Mouse (Mus musculus) thymus, postnatal 25 days (tissue): ENCODE data around the gene Gm17428.
A peak's percentile ranks its signal among the peaks of the same experiment; 100 is the strongest.
"Not testable (repeated sequence)": the region's sequence is repeated elsewhere in the genome, so short reads cannot be mapped to it uniquely, and the experiment has no call there.

Source experiments
- DNase-seq: peaks from one replicate; pipeline ENCODE4 v3.0.0; 2022

The Gm17428 gene

DNA sequence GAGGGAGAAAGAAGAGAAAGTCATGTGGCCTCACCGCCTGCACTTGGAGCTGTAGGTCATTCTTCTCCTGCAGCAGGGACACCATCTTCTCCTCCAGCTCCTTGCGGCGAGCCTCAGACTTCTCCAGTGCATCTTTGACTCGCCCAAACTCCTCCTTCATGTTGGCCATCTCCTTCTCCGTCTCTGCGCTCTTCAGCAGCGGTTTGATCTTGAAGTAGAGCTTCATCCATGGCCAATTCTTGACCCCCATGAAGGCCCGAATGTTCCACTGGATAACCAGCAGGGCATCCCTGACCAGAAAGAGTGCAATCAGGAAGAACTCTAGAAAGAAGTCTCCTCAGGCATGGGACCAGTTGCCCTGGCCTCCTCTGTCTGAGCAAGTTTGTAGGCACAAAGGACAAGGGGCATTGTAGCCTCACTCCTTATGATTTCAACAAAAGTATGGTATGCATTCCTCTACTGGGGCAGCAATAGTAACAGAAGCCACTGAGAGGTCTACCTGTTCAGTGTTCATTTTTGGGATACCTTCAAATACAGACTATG lies 23.0 kb upstream of the Gm17428 start:
- no peak for DNase-seq

DNA sequence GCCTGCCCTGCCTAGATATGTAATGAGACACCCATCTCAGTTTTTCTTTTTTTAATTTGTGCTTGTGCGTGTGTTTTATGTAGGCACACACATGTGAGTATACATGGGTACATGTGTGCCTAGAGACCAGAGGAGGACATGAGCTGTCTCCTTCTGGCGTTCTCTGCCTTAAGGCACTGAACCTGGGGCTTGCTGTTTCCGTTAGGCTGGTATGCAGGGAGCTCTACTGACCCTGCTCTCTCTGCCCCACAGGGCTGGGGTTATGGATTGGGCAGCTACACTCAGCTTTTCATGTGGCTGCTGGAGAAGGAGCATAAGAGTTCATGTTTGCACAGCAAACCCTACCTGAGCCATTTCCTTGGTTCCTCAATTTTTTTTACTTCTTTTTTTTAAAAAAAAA lies 22.3 kb upstream of the Gm17428 start:
- DNase-seq = no peak

DNA sequence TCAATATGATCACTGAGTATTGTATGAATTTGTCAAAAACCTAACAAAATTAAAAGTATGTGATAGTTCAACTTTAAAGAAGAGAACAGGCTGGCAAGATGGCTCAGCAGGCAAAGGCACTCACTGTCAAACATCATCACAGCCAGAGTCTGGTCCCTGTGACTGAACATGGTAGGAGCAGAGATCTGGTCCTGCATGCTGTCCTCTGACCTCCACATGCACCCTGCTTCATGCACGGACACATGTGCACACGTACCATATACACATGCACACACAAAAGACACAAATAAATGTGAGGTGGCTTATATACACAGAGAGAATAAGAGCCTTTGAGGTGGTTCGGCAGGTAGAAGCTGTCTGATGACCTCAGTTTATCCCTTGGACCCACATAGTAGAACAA lies 21.3 kb upstream of the Gm17428 start:
- no peak for DNase-seq

DNA sequence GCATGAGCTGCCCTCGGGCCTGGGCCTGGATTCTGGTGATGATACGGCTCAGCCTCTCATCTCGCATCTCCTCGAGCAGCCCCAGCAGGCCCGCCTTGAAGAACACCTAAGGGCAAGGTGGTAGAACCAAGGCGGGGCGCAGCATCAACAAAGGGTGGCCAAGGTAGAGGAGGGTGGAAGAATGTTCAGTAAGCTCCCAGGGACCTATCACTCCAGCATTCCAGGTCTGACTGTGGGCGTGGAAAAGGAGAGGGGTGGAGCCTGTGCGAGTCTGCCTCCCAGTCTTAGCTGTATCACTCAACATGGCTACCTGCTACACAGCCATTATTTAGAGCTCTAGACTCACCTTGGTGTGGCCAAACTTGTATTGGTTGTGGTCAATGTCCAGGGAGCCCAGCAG lies 20.2 kb upstream of the Gm17428 start:
- DNase-seq = no peak

DNA sequence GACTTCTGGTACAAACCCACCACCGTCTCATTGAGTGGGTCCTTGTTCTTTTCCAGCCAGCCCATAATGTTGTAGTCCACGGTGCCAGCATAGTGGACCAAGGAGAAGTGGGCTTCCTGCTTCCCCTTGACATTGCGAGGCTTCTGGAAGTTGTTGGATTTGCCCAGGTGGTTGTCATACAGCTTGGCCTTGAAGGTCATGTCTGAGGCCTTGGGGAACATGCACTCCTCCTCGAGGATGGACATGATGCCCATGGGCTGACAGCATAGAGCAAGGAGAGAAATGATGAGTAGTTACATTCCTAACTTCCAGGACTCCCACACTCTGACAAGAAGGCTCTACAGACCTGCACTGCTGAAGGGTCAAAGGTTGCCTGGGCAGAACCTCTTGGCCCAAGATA lies 18.2 kb upstream of the Gm17428 start:
- no peak for DNase-seq

DNA sequence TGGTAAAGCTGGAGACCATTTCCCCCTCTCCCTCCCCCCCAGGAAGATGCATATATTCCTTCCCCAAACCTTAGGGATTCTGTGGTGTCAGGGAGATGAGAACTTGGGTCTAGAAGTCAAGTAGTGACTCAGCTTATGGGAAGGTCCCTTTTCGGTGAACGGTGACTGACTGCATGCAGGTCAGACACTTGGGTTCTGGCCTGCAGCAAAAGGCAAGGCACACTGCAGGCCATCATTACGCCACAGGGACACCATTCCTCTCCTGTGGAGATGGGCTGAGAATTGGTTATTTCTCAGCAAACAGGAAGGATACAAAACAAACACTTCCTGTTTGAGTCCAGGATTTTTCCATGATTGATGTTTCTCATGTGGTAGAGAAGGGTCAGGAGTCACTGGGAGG lies 17.5 kb upstream of the Gm17428 start:
- no peak for DNase-seq

DNA sequence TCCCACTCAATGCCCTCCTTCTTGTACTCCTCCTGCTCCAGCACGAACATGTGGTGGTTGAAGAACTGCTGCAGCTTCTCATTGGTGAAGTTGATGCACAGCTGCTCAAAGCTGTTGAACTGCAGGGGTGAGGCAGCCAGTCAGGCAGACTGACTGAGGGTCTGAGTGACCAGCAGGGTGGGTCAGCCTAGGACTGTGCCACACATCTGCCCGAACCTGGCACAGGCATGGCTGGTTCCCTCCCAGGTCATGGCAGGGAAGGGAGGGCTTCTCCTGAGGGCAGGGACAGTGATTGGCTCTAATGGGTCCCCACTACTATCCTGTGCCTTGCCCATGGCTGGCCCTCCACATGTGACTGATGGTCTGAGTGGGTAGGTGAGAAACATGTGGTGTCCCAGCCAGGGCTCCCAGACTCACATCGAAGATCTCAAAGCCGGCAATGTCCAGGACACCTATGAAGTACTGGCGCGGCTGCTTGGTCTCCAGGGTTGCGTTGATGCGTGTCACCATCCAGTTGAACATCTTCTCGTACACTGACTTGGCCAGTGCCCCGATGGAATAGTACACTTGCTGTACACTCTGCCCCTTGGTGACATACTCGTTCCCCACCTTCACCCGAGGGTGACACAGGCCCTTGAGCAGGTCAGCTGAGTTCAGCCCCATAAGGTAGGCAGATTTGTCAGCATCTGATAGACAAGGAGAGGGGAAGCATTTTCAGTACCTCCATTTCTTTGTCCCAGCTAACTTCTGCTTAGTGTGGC lies 16.7 kb upstream of the Gm17428 start:
- not testable (repeated sequence) for DNase-seq

DNA sequence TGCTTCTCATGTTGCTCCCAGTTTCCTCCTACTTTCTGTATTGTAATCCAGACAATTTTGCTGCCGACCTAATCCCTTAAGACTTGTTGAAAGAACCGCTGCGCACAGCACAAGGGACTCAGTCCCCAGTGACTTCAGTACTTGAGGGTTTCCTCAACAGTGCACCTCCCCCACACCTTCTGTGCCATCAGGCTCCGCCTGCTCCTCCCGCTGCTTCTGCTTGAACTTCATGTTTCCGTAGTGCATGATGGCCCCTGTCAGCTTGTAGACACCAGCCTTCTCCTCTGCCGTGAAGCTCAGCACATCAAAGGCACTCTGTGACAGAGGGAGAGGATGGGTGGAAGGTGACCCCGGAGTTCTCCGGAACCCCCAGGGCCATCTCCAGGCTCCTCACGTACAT lies 16.0 kb upstream of the Gm17428 start:
- peak; percentile 22 for DNase-seq

DNA sequence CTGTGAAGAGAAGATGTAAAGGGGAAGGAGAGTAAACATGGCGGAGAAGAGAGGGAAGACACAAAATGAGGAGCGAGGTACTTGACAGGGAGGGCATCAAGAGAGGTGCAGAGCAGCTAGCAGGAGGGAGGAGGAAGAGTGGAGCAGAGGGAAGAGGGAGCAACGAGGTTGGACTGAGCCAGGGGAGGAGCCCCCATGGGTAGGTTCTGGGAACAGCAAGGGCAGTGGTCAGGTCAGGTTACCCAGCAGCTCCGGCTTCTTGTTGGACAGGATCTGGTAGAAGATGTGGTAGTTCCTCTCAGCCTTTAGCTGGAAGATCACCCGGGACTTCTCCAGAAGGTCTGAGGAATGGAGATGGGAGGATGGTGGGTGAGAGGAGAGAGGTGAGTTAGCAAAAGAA lies 15.2 kb upstream of the Gm17428 start:
- DNase-seq = no peak

DNA sequence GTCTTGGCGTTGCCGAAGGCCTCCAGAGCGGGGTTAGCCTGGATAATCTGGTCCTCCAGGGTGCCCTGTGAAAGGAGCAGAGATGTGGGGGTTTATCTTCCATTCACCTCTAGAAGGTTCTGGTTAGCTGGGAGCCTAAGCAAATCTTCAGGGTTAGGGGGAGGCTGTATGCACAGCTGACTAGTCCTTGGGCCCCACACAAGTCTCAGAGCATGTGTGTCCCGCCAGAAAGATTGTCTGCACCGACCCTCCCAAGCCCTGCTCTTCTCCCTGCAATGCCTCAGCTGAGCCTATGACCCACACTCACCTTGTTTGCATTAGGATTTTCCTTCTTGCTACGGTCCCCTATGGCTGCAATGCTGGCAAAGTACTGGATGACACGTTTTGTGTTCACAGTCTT lies 14.0 kb upstream of the Gm17428 start:
- DNase-seq = no peak

DNA sequence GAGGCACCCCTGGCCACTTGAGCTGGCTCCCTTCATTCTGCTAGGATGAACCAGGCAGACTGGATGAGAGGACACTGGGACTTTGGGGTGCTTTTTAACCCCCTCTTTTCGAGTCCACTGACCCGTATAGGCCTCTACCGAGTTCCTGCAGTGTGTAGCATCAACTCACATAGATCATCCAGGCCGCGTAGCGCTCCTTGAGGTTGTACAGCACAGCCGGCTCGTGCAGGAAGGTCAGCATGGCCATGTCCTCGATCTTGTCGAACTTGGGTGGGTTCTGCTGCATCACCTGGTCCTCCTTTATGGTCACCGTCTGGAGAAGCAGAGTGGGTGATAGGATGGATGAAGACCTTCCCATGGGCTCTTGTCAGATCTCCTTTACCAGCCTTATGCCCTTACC lies 13.0 kb upstream of the Gm17428 start:
- no peak for DNase-seq

DNA sequence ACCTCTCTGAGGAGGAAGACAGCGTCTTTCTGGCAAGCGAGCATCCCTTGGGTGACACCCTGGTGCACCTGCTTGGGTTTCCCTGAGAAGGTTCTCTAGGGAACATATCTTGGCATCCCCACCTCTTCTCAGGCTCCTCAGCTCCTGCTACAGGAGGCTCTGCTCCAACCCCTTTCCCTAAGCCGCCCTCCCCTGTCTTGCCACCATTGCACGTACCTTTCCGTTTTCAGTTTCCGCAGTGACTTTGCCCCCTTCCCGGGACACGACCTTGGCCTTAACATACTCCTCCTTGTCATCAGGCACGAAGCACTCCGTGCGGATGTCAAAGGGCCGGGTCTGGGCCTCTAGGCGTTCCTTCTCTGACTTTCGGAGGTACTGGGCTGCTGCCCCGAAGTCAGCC lies 11.7 kb upstream of the Gm17428 start:
- no peak for DNase-seq

DNA sequence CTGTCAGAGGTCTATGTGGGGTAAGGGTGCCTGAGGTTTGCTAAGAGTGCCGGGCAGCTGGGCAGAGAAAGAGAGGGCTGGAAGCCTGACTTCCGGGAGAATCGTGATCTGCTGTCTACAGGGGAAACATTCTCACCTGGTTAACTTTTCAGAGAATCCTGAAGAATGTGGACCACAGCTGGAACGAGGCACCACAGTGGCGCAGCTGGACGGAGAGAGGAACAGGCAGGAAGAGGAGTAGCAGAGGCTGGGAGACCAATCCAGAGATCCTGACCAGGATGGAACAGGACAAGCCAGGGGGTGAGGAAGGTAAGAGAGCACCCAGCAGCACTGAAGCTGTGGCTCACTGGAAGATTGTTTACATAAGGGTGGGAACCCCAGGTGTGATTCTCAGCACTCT lies 11.1 kb upstream of the Gm17428 start:
- DNase-seq = no peak

DNA sequence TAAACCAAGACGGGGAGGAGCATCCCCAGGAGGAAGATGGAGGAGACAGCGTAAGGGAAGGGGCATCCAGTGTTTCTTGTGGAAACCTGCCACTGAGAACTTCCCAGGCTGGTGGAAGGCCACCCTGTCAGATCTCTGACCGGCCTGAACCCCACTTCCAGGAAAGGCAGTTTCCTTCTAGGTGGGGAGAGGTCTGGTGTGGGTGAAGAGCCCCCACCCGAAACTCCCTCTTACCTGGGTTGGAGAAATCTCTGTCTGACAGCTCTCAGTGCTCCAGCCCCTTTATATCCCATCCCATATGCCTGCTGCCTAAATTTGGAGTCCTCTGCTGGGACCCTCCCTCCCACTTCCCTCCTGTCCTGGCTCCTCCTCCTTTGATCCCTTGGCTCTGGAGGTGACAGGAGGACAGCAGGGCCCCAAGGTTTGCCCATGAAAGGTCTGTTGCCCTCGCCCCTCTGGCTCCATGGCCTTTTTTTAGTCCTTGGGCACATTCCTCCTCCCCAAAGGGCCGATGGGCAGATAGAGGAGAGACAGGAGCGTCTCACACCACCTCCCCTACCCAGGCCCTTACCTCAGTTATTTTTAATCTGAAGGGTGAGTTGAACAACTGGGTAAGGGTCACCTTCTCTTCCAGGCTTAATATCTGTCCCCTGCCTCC lies 10.3 kb upstream of the Gm17428 start, which contains the start of gene Myh6:
TSS of gene Myh6 (minus strand) at position 608 of the 658 bp plus-strand sequence.
- DNase-seq = no peak

DNA sequence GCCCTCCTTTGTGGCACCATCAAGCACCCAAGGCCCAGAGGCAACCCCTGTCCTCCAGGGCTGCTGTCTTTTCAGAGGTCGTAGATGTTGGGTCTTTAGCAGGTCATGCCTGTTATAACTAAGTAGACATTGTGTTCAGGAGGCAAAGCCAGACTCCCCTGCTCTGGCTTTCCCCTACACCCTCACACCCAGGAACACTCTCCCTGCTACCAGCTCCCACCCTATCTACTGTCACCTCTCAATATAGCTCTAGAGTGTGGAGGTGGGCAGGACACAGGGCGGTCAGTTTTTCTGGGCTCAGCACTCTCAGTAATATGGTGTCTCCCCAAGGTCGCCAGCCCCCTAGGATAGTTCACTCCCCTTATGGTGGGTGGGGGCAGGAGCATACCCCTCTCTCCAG lies 8.9 kb upstream of the Gm17428 start:
- no peak for DNase-seq

DNA sequence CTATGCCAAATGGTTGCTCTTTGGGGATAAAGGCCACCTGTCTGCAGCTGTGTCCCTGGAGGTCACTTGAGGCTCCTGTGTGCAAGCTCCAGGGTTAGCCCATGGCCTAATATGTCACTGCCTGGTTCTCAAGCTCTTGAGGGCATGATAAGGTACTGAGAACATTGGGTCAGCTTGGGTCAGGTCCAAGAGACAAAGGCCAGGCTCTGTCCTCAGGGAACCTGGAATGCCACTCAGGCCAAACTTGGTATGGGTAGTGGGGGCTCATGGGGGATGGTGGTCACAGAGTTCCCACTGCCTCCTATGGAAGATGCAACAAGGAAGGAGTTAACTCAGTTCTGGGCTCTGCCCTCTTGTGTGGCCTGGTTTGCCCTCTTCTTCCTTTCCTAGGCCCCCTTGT lies 8.4 kb upstream of the Gm17428 start:
- no peak for DNase-seq

DNA sequence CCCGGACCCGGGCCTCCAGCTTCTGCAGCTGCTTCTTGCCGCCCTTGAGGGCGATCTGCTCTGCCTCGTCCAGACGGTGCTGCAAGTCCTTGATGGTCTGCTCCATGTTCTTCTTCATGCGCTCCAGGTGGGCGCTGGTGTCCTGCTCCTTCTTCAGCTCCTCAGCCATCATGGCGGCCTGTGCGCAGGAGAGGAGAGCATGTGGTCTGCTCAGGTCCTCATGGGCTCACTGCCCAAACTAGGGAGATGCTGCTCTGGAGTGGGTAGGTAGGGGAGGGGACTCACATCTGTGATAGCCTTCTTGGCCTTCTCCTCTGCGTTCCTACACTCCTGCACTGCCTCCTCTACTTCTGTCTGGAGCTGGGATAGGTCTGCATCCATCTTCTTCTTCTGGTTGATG lies 3.9 kb upstream of the Gm17428 start:
- DNase-seq = not testable (repeated sequence)

DNA sequence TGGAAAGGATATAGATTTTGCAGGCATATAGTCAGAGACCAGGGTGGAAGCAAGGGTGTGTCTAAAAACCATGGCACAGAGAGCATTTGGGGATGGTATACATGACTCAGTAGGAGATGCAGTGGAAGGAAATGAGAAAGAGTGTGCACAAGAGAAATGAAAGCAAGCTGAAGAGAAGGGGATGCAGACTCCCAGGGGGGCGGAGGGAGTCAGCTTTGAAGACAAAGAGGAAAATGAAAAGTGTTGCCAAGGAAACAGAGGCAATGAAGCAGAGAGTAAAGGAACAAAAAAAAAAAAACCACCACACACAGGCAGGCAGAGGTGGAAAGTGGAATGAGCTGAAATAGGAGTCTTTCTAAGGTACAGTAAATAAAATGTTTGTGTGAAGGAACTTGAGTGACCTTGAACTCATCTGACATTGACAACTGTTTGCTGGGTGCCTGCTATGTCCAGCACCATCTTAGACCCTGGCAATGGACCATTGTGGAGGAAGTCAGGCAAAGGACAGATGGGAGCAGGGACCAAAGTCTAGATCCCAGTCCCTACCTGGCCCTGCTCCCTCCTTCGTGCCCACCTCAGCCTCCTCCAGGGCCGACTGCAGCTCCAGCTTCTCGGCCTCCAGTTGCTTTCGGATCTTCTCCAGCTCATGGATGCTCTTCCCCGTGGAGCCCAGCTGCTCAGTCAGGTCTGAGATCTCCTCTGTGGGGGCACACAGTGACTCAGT lies 2.5 kb upstream of the Gm17428 start:
- no peak for DNase-seq

DNA sequence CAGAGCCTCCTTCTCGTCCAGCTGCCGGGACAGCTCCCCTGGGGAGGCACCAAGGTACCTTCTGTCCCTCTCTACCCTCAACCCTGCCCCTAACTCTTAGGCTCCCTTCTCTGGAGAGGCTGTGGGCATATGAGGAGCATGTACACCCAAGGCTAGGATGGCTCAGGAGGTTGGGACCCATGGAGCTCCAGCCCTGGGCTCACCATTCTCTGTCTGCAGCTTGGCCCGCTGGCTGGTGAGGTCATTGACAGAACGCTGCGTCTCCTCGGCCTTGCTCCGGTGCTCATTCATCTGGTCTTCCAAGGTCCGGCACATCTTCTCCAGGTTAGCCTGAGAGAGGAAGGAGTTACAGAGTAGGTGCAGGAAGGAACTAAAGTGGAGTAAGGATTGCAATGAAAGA lies 1.9 kb downstream of the Gm17428 start:
- DNase-seq = no peak

DNA sequence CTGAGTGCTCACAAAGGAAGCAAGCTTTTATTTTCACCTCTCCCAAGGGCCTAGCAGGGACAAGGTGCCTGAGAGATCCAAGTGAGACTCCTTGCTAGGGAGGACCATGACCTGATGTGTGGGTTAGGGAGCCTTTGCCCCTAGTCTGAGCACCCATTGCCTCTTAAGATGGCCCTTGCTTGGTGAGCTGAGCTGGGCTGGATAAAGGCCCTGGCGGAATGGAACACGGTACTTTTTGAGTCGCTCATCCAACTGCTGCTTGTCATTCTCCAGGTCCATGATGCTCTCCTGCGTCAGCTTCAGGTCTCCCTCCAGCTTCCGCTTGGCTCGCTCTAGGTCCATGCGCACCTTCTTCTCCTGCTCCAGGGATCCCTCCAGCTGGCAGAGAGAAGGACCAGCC lies 5.2 kb downstream of the Gm17428 start:
- DNase-seq = no peak

DNA sequence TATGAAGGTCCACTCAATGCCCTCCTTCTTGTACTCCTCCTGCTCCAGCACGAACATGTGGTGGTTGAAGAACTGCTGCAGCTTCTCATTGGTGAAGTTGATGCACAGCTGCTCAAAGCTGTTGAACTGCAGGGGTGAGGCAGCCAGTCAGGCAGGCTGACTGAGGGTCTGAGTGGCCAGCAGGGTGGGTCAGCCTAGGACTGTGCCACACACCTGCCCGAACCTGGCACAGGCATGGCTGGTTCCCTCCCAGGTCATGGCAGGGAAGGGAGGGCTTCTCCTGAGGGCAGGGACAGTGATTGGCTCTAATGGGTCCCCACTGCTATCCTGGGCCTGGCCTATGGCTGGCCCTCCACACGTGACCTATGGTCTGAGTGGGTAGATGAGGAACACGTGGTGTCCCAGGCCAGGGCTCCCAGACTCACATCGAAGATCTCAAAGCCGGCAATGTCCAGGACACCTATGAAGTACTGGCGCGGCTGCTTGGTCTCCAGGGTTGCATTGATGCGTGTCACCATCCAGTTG lies 11.7 kb downstream of the Gm17428 start:
- DNase-seq = not testable (repeated sequence)

DNA sequence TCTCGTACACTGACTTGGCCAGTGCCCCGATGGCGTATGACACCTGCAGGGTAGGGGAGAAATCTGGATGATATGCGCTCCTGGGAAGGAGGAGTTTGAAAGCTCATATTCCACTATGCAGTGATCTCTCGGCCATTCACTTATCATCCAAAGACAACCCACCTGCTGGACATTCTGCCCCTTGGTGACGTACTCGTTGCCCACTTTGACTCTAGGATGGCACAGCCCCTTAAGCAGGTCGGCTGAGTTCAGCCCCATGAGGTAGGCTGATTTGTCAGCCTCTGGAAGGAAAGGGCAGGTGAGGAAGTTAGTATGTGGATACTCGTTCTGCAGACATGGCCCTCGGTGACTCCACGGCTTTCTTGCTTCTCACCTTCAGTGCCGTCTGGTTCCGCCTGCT lies 12.1 kb downstream of the Gm17428 start:
- DNase-seq = no peak

DNA sequence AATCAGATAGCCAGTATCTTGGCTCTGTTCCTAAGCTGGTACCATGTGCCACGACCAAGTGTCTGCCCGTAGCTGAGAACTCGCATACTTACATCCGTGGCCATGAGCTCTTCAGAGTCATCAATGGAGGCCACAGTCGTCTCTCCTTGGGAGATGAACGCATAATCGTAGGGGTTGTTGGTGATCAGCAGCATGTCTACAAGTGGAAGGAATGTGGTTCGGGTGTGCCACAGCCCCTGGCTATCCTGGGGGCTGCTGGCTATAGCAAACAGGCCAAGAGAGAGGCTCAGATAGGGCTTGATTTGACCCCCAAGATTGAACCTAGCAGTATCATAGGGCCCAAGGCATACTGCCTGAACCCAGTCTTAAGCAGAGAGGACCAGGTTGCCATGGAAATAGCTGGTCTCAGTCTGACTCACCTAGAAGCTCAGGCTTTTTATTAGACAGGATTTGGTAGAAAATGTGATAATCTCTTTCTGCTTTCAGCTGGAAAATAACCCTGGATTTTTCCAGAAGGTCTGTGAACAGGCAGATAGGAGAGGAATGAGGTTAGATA lies 13.2 kb downstream of the Gm17428 start:
- no peak for DNase-seq
